Mouse (Mus musculus) left cerebral cortex, adult 2 months (tissue): ENCODE measurements around the gene Ada. TPM values are rescaled to one million over a fixed set of nuclear protein-coding genes. Genes with fewer than 3 reads are reported as not detected.

ENCODE experiments used
- DNase-seq, 2 experiments: peaks; one replicate each; pipeline ENCODE4 v3.0.0; 2021 to 2022; ENCODE audit warnings: low spot score in 2 of 2, mixed read lengths in 1 of 2; ENCODE audit errors: extremely low spot score in 1 of 2
- H3K27ac ChIP-seq: fragments of 200-600 bp; 2 replicates; pipeline ENCODE4 v1.8.1; 2022
- H3K4me3 ChIP-seq: fragments of 200-600 bp; 2 replicates; pipeline ENCODE4 v1.8.1; 2022
- CTCF ChIP-seq: fragments of 200-600 bp; IDR thresholded peaks from 2 replicates; pipeline ENCODE4 v1.8.1; 2022; ENCODE audit warnings: antibody characterized with exemption, mild to moderate bottlenecking, moderate library complexity
- intact Hi-C: fragments of 180-260 bp; cut with DNase I; formaldehyde crosslinking; loops from one replicate; pipeline ENCODE4 v1.15.1; 2025
- total RNA-seq, 2 experiments: library from RNA; stranded (reverse); gene quantifications; 2 replicates each; pipeline ENCODE4 v1.2.3; 2021

The Ada gene
- total RNA-seq, 2 experiments from 2014 or later, result 0.79 to 0.93 TPM

GRCm38 (mm10) chr2:163766261-163766660 is 16.2 kb upstream of the Ada start:
- Histone ChIP-seq H3K27ac (no peak overlapping the region), H3K4me3 (no peak overlapping the region)
- DNase-seq, result no peak
- TF ChIP-seq CTCF, result no peak
- intact Hi-C loops, result no loop called here

- intact Hi-C loops, result no loop called here
- TF ChIP-seq CTCF, result no peak
- no peak overlapping the region for H3K4me3 ChIP-seq
- no peak overlapping the region for H3K27ac ChIP-seq
- no peak for DNase-seq
Observed at GRCm38 (mm10) chr2:163761402-163761801, 11.4 kb upstream of the Ada start.

- TF ChIP-seq CTCF, result no peak
- no peak overlapping the region for H3K4me3 ChIP-seq
- intact Hi-C loops, result no loop called here
Observed at GRCm38 (mm10) chr2:163760589-163760988, 10.6 kb upstream of the Ada start.

GRCm38 (mm10) chr2:163758146-163758545 is 8.1 kb upstream of the Ada start:
- TF ChIP-seq CTCF, result no peak
- no peak overlapping the region for H3K27ac ChIP-seq
- no peak overlapping the region for H3K4me3 ChIP-seq
- intact Hi-C loops, result no loop called here
- no peak for DNase-seq

More at GRCm38 (mm10) chr2:163760589-163760988, 10.6 kb upstream of the Ada start:
- DNase-seq, result no peak
- no peak overlapping the region for H3K27ac ChIP-seq

GRCm38 (mm10) chr2:163756723-163757122 is 6.7 kb upstream of the Ada start:
- Histone ChIP-seq H3K4me3 (no peak overlapping the region), H3K27ac (no peak overlapping the region)
- intact Hi-C loops, result no loop called here
- TF ChIP-seq CTCF, result no peak
- no peak for DNase-seq

GRCm38 (mm10) chr2:163754228-163754627 is 4.2 kb upstream of the Ada start:
- DNase-seq, result no peak
- H3K4me3 ChIP-seq, result no peak overlapping the region
- TF ChIP-seq CTCF, result no peak
- intact Hi-C loops, result no loop called here
- no peak overlapping the region for H3K27ac ChIP-seq

GRCm38 (mm10) chr2:163744801-163745570 is 5.1 kb downstream of the Ada start:
- DNase-seq, result no peak
- intact Hi-C loops, result no loop called here
- H3K4me3 ChIP-seq, result no peak overlapping the region
- H3K27ac ChIP-seq, result no peak overlapping the region
- TF ChIP-seq CTCF, result no peak

GRCm38 (mm10) chr2:163743357-163743756 is 6.7 kb downstream of the Ada start:
- Histone ChIP-seq H3K27ac (no peak overlapping the region), H3K4me3 (no peak overlapping the region)
- no peak for DNase-seq
- no peak for TF ChIP-seq CTCF
- intact Hi-C loops, result no loop called here

GRCm38 (mm10) chr2:163742656-163743055 is 7.4 kb downstream of the Ada start:
- intact Hi-C loops, result no loop called here

GRCm38 (mm10) chr2:163735980-163736379 is 14.1 kb downstream of the Ada start:
- no peak overlapping the region for H3K4me3 ChIP-seq
- no peak overlapping the region for H3K27ac ChIP-seq
- intact Hi-C loops, result no loop called here
- no peak for TF ChIP-seq CTCF
- DNase-seq, result no peak

More at GRCm38 (mm10) chr2:163742656-163743055, 7.4 kb downstream of the Ada start:
- no peak overlapping the region for H3K27ac ChIP-seq
- H3K4me3 ChIP-seq, result no peak overlapping the region
- DNase-seq, result no peak
- TF ChIP-seq CTCF, result no peak

- Histone ChIP-seq H3K27ac (no peak overlapping the region), H3K4me3 (no peak overlapping the region)
- no peak for TF ChIP-seq CTCF
- intact Hi-C loops, result no loop called here
- DNase-seq, result no peak
Observed at GRCm38 (mm10) chr2:163735163-163735562, 14.9 kb downstream of the Ada start.

GRCm38 (mm10) chr2:163732021-163732420 is 18.0 kb downstream of the Ada start:
- H3K27ac ChIP-seq, result no peak overlapping the region
- no peak for TF ChIP-seq CTCF
- DNase-seq, result no peak
- intact Hi-C loops, result no loop called here
- no peak overlapping the region for H3K4me3 ChIP-seq

GRCm38 (mm10) chr2:163728300-163728699 is 21.7 kb downstream of the Ada start:
- TF ChIP-seq CTCF, result no peak
- intact Hi-C loops, result no loop called here
- Histone ChIP-seq H3K4me3 (no peak overlapping the region), H3K27ac (no peak overlapping the region)
- no peak for DNase-seq
